Mouse (Mus musculus): Measurements from ENCODE around the gene AA467197.

DNA sequence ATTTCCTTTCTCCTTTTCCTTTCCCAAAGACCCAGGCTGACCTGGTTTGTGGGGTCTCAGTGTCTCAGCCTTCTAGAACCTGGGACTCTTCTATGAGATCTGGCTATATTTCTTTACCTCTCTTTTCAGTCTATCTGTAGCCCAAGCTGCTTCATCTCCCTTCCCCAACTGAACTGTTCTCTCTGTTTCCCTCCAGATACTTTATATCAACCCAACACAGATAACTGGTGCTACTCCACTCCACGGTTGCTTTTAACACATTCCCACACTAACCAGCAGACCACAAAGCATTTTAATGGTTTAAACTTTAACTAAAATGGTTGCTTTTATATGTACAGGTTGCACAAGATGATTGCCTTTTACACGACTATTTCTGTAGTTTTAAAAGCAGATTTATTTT lies 45.6 kb upstream of the AA467197 start:
- TF ChIP-seq CTCF (IDR thresholded peaks at IDR 0.05; ENCODE audit: control insufficient read depth, insufficient read depth, low read length) (no peak), POLR2A (IDR thresholded peaks at IDR 0.05; ENCODE audit: borderline replicate concordance, control insufficient read depth, low read depth, low read length) (no peak)

Measured in bone marrow, adult 2 months (tissue).